Comparison of ENCODE assay signal across 8 mouse cellular contexts in the genomic region with DNA sequence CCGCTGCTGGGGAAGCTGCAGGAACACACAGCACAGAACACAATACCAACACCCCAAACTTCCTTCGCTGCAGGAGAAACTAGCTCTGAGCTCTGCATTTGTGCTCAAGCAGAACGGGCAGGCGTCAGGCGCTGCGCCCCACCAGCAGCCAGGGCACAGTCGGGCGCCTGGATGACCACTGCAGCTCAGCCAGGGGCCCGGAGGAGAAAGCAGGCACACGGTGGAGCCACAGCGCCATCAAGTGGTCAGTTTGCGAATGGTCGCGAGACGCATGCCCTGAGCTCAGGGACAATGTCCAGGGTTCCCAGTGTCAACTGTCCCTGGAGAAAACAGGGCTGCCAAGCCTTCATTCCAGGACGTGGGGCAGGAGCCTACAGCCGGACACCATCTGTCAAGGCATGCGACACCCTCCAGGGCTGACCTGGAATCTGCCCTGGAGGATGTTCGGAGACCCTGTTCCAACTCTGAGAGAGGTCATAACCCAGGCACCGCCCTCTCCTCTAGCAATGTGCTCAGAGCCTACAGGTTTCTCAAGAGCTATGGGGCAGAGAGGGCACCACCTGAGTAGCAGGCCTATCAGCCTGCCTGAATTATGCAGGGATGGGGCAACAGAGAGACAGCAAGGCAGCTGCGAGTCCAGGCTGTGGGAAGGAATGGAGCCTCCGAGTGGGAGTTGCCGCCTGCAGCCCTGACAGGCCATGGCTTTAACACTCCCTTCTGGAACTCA.
DNase-seq lines count a peak whose midpoint lies in the region; ATAC-seq lines count a peak whose summit lies in the region.

No protein-coding gene starts in this region.

- ATAC-seq in hindbrain, embryonic 12.5 days (ENCODE audit: low FRiP score), result peak; percentile 75

- peak; percentile 93 for DNase-seq in NIH3T3 (ENCODE audit: low read depth)
- peak; percentile 90 to 91 for DNase-seq in cerebellum, postnatal 14 days
- peak; percentile 68 to 71 for DNase-seq in frontal cortex, postnatal 25 days (ENCODE audit: low spot score in 2 of 2)
- DNase-seq in layer of hippocampus, postnatal 14 days (ENCODE audit: low spot score in 2 of 2), result peak; percentile 79 to 82
- DNase-seq in lung, postnatal 14 days, result peak; percentile 87
- DNase-seq in retina, embryonic 14.5 days (ENCODE audit: low spot score), result peak; percentile 97
- peak; percentile 67 for DNase-seq in urinary bladder, postnatal 25 days (ENCODE audit: low spot score)

- H3K27me3 ChIP-seq in hindbrain, embryonic 12.5 days, result peaks cover 3% of the 10 kb centered on the region; the same call in 1 of the 2 replicates

- H3K9me3 ChIP-seq in hindbrain, embryonic 12.5 days (replicated peaks), result no peaks in the 10 kb centered on the region

- H3K9ac ChIP-seq in hindbrain, embryonic 12.5 days, result peak overlapping the region; percentile 55; the same call in 1 of the 2 replicates

- H3K4me1 ChIP-seq in hindbrain, embryonic 12.5 days, result peaks cover 70% of the 10 kb centered on the region

- 1% methylated on average over 23 of the region's 23 CpGs for WGBS in hindbrain, embryonic 12.5 days

- H3K36me3 ChIP-seq in hindbrain, embryonic 12.5 days, result no peaks in the 10 kb centered on the region; the same call in 1 of the 2 replicates

- peak overlapping the region; percentile 58 for H3K4me2 ChIP-seq in hindbrain, embryonic 12.5 days (replicated peaks)

- peak overlapping the region; percentile 27 for H3K4me3 ChIP-seq in hindbrain, embryonic 12.5 days

- H3K27ac ChIP-seq in hindbrain, embryonic 12.5 days, result peak overlapping the region; percentile 55

Comparison
In these comparisons a context has a peak if more than half of its experiments do, and no peak if none do; other contexts are left out.
1. Peak in every context shown above with its lines: DNase-seq, ATAC-seq, H3K4me3 ChIP-seq and H3K27ac ChIP-seq.